Mouse (Mus musculus) intestine, postnatal 0 days (tissue): ENCODE data around the gene Foxa2. TPM values are rescaled to one million over a fixed set of nuclear protein-coding genes. Genes with fewer than 3 reads are reported as not detected.

Experiments
- ATAC-seq: fragments of 200-750 bp; cut with Nextera tagmentation; 2 replicates; pipeline ENCODE4 v1.8.0; 2017; ENCODE audit warnings: mild to moderate bottlenecking, moderate TSS enrichment, moderate library complexity
- H3K27ac ChIP-seq: fragments of 300-500 bp; sonication (generic); 2 replicates; pipeline ENCODE4 v1.5.1; 2014; ENCODE audit warnings: mild to moderate bottlenecking, low read depth, low read length, moderate library complexity
- H3K27me3 ChIP-seq: fragments of 300-500 bp; sonication (generic); replicated peaks from 2 replicates; pipeline ENCODE4 v1.6.1; 2014; ENCODE audit warnings: low read length, mixed read lengths; ENCODE audit not compliant: control insufficient read depth, insufficient read depth
- H3K36me3 ChIP-seq: fragments of 300-500 bp; sonication (generic); 2 replicates; pipeline ENCODE4 v1.6.1; 2014; ENCODE audit warnings: mild to moderate bottlenecking, moderate library complexity; ENCODE audit not compliant: control insufficient read depth, insufficient read depth
- H3K4me1 ChIP-seq: fragments of 300-500 bp; sonication (generic); replicated peaks from 2 replicates; pipeline ENCODE4 v1.6.1; 2014; ENCODE audit warnings: antibody characterized with exemption, low read length, mixed read lengths; ENCODE audit not compliant: control insufficient read depth, insufficient read depth
- H3K4me2 ChIP-seq: fragments of 300-500 bp; sonication (generic); replicated peaks from 2 replicates; pipeline ENCODE4 v1.6.1; 2014; ENCODE audit warnings: low read depth, mild to moderate bottlenecking, moderate library complexity
- H3K4me3 ChIP-seq: fragments of 300-500 bp; sonication (generic); 2 replicates; pipeline ENCODE4 v1.5.1; 2014; ENCODE audit warnings: low read depth, low read length
- H3K9ac ChIP-seq: fragments of 300-500 bp; sonication (generic); 2 replicates; pipeline ENCODE4 v1.6.1; 2014; ENCODE audit warnings: mild to moderate bottlenecking, low read depth, low read length
- H3K9me3 ChIP-seq: fragments of 300-500 bp; sonication (generic); 2 replicates; pipeline ENCODE4 v1.6.1; 2016; ENCODE audit warnings: mixed run types; ENCODE audit not compliant: control insufficient read depth
- CTCF ChIP-seq: sonication (generic); IDR thresholded peaks from 2 replicates; pipeline ENCODE4 v1.5.1; 2016; ENCODE audit warnings: low read depth, mild to moderate bottlenecking, control low read depth, antibody characterized with exemption, moderate library complexity
- WGBS: fragments of 180-500 bp; shearing (Covaris S2); extraction: QIAGEN DNeasy Blood & Tissue Kit; methylation state at CpG from one replicate; pipeline ENCODE4 v1.1.7; 2014; 5-methylcytosine and 5-hydroxymethylcytosine counted together
- polyA plus RNA-seq: library from polyadenylated mRNA; unstranded; fragments of >200 nt; fragmentation: Nextera tagmentation; extraction: Ambion mirVana; gene quantifications from 2 replicates; pipeline ENCODE4 v1.2.1, GENCODE M21; 2015

Gene Foxa2
- 0.94 and 1.5 TPM in 2 replicates for polyA plus RNA-seq

DNA sequence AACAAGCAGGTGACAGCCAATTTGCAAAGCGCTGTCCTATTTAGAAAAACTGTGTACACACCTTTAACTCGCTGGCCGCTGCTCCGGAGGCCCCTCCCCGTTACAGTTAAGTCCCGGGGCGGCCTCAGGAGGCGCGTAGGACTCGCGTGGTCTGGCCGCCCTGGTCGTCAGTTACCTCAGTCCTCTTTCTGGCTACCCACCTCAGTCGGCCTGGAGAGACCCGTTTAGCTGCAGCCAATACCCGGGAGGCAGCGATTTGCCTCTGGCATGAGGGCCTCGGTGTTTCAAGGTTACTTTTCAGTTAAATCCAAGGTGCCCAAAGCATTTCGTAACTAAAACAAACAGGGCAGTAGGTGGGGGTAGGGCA is at the start of gene Foxa2:
Foxa2 (minus strand) TSS at position 171 of the 367 bp plus-strand sequence.
- no peak; the same call in 1 of the 2 replicates for ATAC-seq

DNA sequence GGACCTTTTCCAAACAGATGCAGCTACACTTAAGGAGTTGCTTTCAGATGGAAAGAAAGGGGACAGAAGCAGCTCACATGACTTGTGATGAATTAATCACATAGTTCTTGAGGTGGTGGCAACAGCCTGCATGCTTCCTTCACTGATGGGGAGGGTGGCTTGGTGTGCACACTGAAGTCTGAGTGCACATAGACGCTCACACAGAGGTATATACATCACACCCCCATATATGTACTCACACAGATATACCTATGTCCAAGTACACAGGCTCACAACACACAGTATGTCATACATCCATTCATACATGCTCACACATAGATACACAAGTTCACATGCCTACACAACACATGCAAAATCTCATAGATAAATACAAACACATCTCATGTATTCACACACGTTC is 45.3 kb upstream of the Foxa2 start:
- no peak for TF ChIP-seq CTCF
- no peak overlapping the region for H3K9ac ChIP-seq
- no peaks in the 10 kb centered on the region for H3K27me3 ChIP-seq
- ATAC-seq, result no peak
- H3K4me2 ChIP-seq, result no peak overlapping the region
- no peaks in the 10 kb centered on the region for H3K9me3 ChIP-seq
- H3K4me1 ChIP-seq, result no peaks in the 10 kb centered on the region
- WGBS, result 84% methylated on average over 2 of the region's 2 CpGs
- no peaks in the 10 kb centered on the region for H3K36me3 ChIP-seq
- no peak overlapping the region for H3K4me3 ChIP-seq
- H3K27ac ChIP-seq, result no peak overlapping the region

More for the DNA sequence above, at the start of gene Foxa2:
- Histone ChIP-seq H3K27ac (no peak within 1 kb of the TSS), H3K9ac (no peak within 1 kb of the TSS), H3K4me1 (no peaks in the 10 kb centered on the region), H3K27me3 (peaks cover 80% of the 10 kb centered on the region), H3K9me3 (no peaks in the 10 kb centered on the region), H3K4me2 (peak within 1 kb of the TSS; percentile 79), H3K4me3 (peak within 1 kb of the TSS; percentile 45), H3K36me3 (no peaks in the 10 kb centered on the region)
- no peak for TF ChIP-seq CTCF
- WGBS, result 3% methylated on average over 19 of the region's 19 CpGs

DNA sequence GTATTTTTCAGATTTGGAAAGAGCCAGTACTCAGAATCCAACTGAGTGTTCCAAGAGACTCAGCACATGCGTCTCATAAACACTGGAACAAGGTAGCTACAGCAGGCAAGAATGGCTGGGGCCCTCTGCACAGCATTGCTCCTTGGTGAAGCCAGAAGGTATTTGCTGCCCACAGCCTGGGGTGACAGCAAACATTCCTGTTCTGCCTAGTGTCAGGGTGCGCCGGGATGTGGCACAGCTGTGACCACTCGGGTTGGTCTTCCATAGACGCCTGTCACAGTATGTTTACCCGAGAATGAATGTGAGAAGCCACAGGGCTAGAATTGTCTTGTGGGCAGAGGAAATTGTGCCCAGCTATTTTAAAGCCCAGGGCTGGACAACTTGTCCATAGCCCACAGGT is 44.9 kb upstream of the Foxa2 start:
- Histone ChIP-seq H3K9me3 (no peaks in the 10 kb centered on the region), H3K27ac (no peak overlapping the region), H3K36me3 (no peaks in the 10 kb centered on the region), H3K4me3 (no peak overlapping the region), H3K27me3 (no peaks in the 10 kb centered on the region), H3K4me1 (no peaks in the 10 kb centered on the region), H3K9ac (no peak overlapping the region), H3K4me2 (no peak overlapping the region)
- WGBS, result 36% methylated on average over 6 of the region's 6 CpGs
- ATAC-seq, result no peak
- no peak for TF ChIP-seq CTCF

DNA sequence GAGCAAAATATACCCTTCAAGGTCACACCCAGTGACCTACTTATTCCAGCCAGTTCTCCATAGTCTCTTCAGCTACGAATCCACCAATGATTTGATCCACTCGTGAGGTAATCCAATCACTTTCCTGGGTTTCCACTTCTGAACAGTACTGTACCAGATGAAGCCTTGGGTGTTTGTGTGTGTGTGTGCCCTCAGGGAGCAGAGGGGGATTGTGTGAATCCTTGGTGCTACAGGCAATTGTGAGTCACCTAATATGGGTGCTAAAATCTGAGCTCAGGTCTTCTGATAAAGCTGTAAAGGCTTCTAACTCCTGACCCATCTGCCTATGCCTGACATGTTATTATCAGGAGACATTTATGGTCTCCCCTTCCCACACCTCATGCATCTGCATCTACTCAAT is 43.3 kb upstream of the Foxa2 start:
- ATAC-seq, result no peak

DNA sequence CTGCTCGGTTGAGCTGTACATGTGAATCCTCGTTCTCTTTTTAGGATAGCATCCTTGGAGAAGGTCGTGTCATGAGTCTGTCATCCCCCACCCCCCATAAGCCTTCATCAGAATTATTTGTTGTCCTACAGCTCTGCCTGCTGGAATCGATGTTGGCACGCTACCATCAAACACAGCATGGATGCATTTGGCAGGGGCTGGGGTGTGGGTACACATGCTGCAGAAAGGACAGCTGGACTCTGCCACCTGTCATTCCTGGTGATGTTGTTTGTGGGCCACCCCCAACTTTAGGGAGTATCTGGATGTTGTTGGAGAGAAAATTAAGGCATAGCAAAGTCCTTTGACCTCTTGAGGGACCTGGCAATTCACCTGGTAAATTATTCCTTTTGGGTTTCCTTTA is 38.8 kb upstream of the Foxa2 start:
- Histone ChIP-seq H3K36me3 (no peaks in the 10 kb centered on the region), H3K4me1 (no peaks in the 10 kb centered on the region), H3K27ac (no peak overlapping the region), H3K9me3 (no peaks in the 10 kb centered on the region), H3K4me3 (no peak overlapping the region), H3K27me3 (no peaks in the 10 kb centered on the region), H3K9ac (no peak overlapping the region), H3K4me2 (no peak overlapping the region)
- no peak for TF ChIP-seq CTCF
- ATAC-seq, result no peak
- 70% methylated on average over 5 of the region's 5 CpGs for WGBS

More for the DNA sequence above, 43.3 kb upstream of the Foxa2 start:
- no peaks in the 10 kb centered on the region for H3K36me3 ChIP-seq
- H3K4me3 ChIP-seq, result no peak overlapping the region
- H3K27ac ChIP-seq, result no peak overlapping the region
- H3K4me2 ChIP-seq, result no peak overlapping the region
- H3K4me1 ChIP-seq, result no peaks in the 10 kb centered on the region
- no peak overlapping the region for H3K9ac ChIP-seq
- no peaks in the 10 kb centered on the region for H3K27me3 ChIP-seq
- WGBS, result 81% methylated on average over 2 of the region's 2 CpGs
- no peaks in the 10 kb centered on the region for H3K9me3 ChIP-seq
- no peak for TF ChIP-seq CTCF

DNA sequence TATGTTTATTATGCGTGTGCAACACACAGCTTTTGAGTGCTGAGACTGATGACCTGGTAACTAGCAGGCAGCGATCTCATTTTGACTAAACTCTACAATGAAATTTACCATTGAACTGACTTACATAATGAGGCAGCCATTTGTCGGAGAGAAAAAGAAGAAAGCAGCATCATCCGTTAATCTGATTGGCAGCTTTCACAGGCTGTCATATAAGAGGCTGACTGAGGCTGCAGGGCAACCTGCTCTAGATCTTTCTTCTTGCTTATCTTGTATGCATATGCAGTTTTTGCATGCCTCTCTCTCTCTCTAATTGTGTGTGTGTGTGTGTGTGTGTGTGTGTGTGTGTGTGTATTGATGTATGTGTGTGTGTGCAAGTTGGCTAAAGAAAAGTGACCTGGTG is 38.4 kb upstream of the Foxa2 start:
- ATAC-seq, result no peak
- H3K9me3 ChIP-seq, result no peaks in the 10 kb centered on the region
- no peak for TF ChIP-seq CTCF
- no peak overlapping the region for H3K4me2 ChIP-seq
- no peaks in the 10 kb centered on the region for H3K4me1 ChIP-seq
- no peak overlapping the region for H3K4me3 ChIP-seq
- 53% methylated on average over 4 of the region's 4 CpGs for WGBS
- H3K27me3 ChIP-seq, result no peaks in the 10 kb centered on the region
- no peak overlapping the region for H3K9ac ChIP-seq
- H3K36me3 ChIP-seq, result no peaks in the 10 kb centered on the region
- no peak overlapping the region for H3K27ac ChIP-seq

DNA sequence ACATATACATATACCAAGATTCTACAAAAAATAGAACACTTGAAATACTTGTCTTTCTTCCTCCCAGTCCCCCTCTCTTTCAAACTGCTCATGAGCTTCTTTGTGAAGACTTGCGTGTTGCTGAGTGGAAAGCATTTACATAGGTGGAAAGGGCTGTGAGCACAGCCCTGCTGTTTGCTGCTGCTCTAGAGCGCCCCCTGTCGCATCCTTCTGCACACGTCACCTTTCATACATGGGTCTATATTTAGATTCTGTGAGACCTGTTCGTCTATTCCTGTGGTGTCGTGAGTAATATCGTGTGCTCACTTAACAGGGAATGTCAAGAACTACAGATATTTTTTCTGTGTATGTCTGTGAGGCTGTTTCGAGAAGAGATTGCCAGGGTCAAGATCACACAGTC is 35.5 kb upstream of the Foxa2 start:
- H3K27me3 ChIP-seq, result no peaks in the 10 kb centered on the region
- ATAC-seq, result no peak
- no peaks in the 10 kb centered on the region for H3K4me1 ChIP-seq
- no peak overlapping the region for H3K4me2 ChIP-seq
- H3K36me3 ChIP-seq, result no peaks in the 10 kb centered on the region
- no peak overlapping the region for H3K9ac ChIP-seq
- H3K4me3 ChIP-seq, result no peak overlapping the region
- H3K27ac ChIP-seq, result no peak overlapping the region
- no peaks in the 10 kb centered on the region for H3K9me3 ChIP-seq
- 13% methylated on average over 8 of the region's 8 CpGs for WGBS
- TF ChIP-seq CTCF, result peak; percentile 90
